Mouse (Mus musculus) kidney, adult 2 months (tissue): ENCODE data around the gene Pknox2.

Source experiments
- CTCF ChIP-seq: fragments of 200-500 bp; conservative IDR thresholded peaks from 2 replicates; pipeline ENCODE4 v1.5.1; 2011; ENCODE audit warnings: low read depth, mild to moderate bottlenecking, control low read depth, low read length, moderate library complexity, mixed read lengths; ENCODE audit not compliant: insufficient read depth, insufficient read length
- POLR2A ChIP-seq: fragments of 200-500 bp; IDR thresholded peaks from one replicate; pipeline ENCODE4 v1.6.1; 2011; ENCODE audit warnings: low read depth, low read length, control low read depth

GRCm38 (mm10) chr9:36965720-36966119, 181.5 kb downstream of the Pknox2 start:
- no peak for TF ChIP-seq CTCF
- no peak for TF ChIP-seq POLR2A
